Mouse (Mus musculus) liver, postnatal 0 days (tissue): Measurements from ENCODE around the gene Ikzf3.

Experiments
- CTCF ChIP-seq: sonication (generic); IDR thresholded peaks from 2 replicates; pipeline ENCODE4 v1.5.1; 2016; ENCODE audit warnings: antibody characterized with exemption, low read depth
- EP300 ChIP-seq: IDR thresholded peaks from 2 replicates; pipeline ENCODE4 v1.6.1; 2016; ENCODE audit warnings: antibody characterized with exemption, low read depth, mild to moderate bottlenecking

DNA sequence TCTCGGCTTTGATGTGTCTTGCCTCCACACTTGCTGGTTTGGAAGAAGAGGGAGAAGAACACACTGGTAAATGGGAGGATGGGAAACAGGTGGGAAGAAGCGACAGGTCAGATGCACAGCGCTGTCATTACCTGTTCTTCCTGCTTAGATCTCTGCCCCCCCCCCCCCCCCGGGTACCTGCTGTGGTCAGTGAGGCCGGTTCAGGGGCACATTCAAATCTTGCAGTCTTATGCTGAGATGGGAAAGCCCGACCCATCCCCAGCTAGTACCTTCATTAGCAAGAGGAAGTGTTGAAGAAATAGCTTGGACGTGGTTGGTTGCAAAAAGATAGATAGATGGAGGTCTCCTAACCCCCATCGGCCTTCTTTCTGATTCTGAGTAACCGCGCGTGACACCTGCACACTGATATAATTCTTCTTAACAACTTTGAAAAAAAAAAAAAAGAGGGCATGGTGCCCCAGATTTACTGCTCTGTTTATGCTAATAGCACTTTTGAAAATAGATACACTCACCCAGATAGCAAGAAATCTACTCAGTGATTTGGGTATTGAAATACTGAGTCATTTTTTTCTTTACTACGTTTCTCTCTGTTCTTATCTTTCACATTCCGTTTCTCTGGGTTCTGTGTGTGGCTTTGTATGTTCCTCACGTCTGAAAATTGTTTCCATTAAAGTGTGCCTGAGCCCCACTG lies 68.7 kb downstream of the Ikzf3 start:
- TF ChIP-seq CTCF: no peak
- TF ChIP-seq EP300: no peak
